Mouse (Mus musculus) ES-Bruce4 (cell line): ENCODE measurements around the gene Nbea.

Experiments
- CTCF ChIP-seq: IDR thresholded peaks from one replicate; pipeline ENCODE4 v1.8.1; 2011; ENCODE audit warnings: low read depth, low read length
- EP300 ChIP-seq: IDR thresholded peaks from 2 replicates; pipeline ENCODE4 v1.6.1; 2011; ENCODE audit warnings: low read depth, low read length; ENCODE audit not compliant: insufficient read depth
- POLR2A ChIP-seq: IDR thresholded peaks from one replicate; pipeline ENCODE4 v1.8.1; 2011; ENCODE audit warnings: low read length; ENCODE audit not compliant: insufficient read depth

DNA sequence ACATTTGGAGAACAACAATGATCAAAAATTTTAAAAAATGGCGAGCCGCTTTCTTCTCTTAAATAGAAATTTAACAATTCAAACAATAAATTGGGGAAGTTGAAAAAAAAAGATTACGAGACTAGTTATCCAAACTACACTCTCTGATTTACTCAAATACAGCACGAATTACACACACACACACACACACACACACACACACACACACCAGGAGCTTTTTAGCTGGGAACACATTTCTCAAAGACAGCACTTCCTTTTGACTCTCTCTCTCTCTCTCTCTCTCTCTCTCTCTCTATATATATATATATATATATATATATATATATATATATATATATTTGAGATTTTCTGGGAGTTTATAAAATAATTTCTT is 395.3 kb downstream of the Nbea start:
- TF ChIP-seq CTCF: no peak
- TF ChIP-seq EP300: no peak
- TF ChIP-seq POLR2A: no peak
